Mouse (Mus musculus) lung, adult 10 weeks (tissue): ENCODE measurements around the gene Syt5. TPM values are rescaled to one million over a fixed set of nuclear protein-coding genes. Genes with fewer than 3 reads are reported as not detected.

Experiments used
- polyA plus RNA-seq: library from polyadenylated mRNA; stranded (reverse); fragments of 350-450 nt; fragmentation: Illumina TruSeq; extraction: RNeasy Lipid Tissue Mini Kit (QIAGEN cat#74804); gene quantifications from one replicate; pipeline ENCODE4 v1.2.3, GENCODE M21; 2014; ENCODE audit warnings: low read depth, low replicate concordance; ENCODE audit not compliant: insufficient read depth

Syt5 gene
- polyA plus RNA-seq, result 10.7 TPM

GRCm38 (mm10) chr7:4547221-4547641, at the start of gene Syt5:
Gene Syt5 (minus strand): TSS chr7:4547541.

GRCm38 (mm10) chr7:4532005-4532729, 15.2 kb downstream of the Syt5 start, which contains the start of gene Dnaaf3:
Gene Dnaaf3 (minus strand): TSS chr7:4532453.

GRCm38 (mm10) chr7:4524212-4524922, 23.0 kb downstream of the Syt5 start, which contains the start of gene Tnni3:
Gene Tnni3 (minus strand): TSS chr7:4524229.

GRCm38 (mm10) chr7:4516332-4517050, 30.9 kb downstream of the Syt5 start, which contains the start of gene Tnnt1:
Gene Tnnt1 (minus strand): TSS chr7:4516382.

GRCm38 (mm10) chr7:4501558-4502397, 45.6 kb downstream of the Syt5 start, which contains the start of gene Ppp1r12c:
Gene Ppp1r12c (minus strand): TSS chr7:4501680.

Other genes with a start within 250 kb of the Syt5 start
- 4.6 TPM for gene Ncr1, start 209.8 kb downstream of the Syt5 start, polyA plus RNA-seq
- 0.15 TPM for gene Gp6, start 149.8 kb downstream of the Syt5 start, polyA plus RNA-seq
- gene Rdh13, start 101.9 kb downstream of the Syt5 start, polyA plus RNA-seq, result 5.5 TPM
- 16.4 TPM for gene Eps8l1, start 86.9 kb downstream of the Syt5 start, polyA plus RNA-seq
- 87.5 TPM for gene Ppp1r12c, start 45.9 kb downstream of the Syt5 start, polyA plus RNA-seq
- gene Tnnt1, start 31.2 kb downstream of the Syt5 start, polyA plus RNA-seq, result 4.2 TPM
- 179 TPM for gene Tnni3, start 23.3 kb downstream of the Syt5 start, polyA plus RNA-seq
- 5.0 TPM for gene Dnaaf3, start 15.1 kb downstream of the Syt5 start, polyA plus RNA-seq
- 0.21 TPM for gene Ptprh, start 56.5 kb upstream of the Syt5 start, polyA plus RNA-seq
- gene Tmem86b, start 83.9 kb upstream of the Syt5 start, polyA plus RNA-seq, result 2.6 TPM
- 37.5 TPM for gene Ppp6r1, start 111.5 kb upstream of the Syt5 start, polyA plus RNA-seq
- 36.3 TPM for gene Hspbp1, start 137.5 kb upstream of the Syt5 start, polyA plus RNA-seq
- 1.5 TPM for gene Brsk1, start 143.1 kb upstream of the Syt5 start, polyA plus RNA-seq
- gene Tmem150b, start 177.7 kb upstream of the Syt5 start, polyA plus RNA-seq, result 1.7 TPM
- 17.6 TPM for gene Kmt5c, start 192.6 kb upstream of the Syt5 start, polyA plus RNA-seq
- 80.5 TPM for gene Cox6b2, start 205.6 kb upstream of the Syt5 start, polyA plus RNA-seq
- gene Fam71e2, start 223.8 kb upstream of the Syt5 start, polyA plus RNA-seq, result not detected
- gene Il11, start 235.3 kb upstream of the Syt5 start, polyA plus RNA-seq, result 0.53 TPM
- gene Tmem190, start 235.4 kb upstream of the Syt5 start, polyA plus RNA-seq, result not detected
- 8.3 TPM for gene Tmem238, start 242.1 kb upstream of the Syt5 start, polyA plus RNA-seq
- 809 TPM for gene Rpl28, start 245.3 kb upstream of the Syt5 start, polyA plus RNA-seq